Mouse (Mus musculus) hindbrain, embryonic 13.5 days (tissue): ENCODE results near the gene Ace3. TPM values are rescaled to one million over a fixed set of nuclear protein-coding genes. Genes with fewer than 3 reads are reported as not detected.

ENCODE experiments used
- ATAC-seq: fragments of 200-750 bp; cut with Nextera tagmentation; 2 replicates; pipeline ENCODE4 v1.8.0; 2017; ENCODE audit warnings: moderate TSS enrichment; ENCODE audit not compliant: low FRiP score
- H3K27ac ChIP-seq: fragments of 300-500 bp; sonication (generic); 2 replicates; pipeline ENCODE4 v1.5.1; 2015; ENCODE audit warnings: inconsistent platforms, mild to moderate bottlenecking, moderate library complexity
- H3K27me3 ChIP-seq: fragments of 300-500 bp; sonication (generic); 2 replicates; pipeline ENCODE4 v1.6.1; 2015; ENCODE audit warnings: mild to moderate bottlenecking, inconsistent platforms
- H3K36me3 ChIP-seq: fragments of 300-500 bp; sonication (generic); 2 replicates; pipeline ENCODE4 v1.6.1; 2015; ENCODE audit warnings: mild to moderate bottlenecking, inconsistent platforms
- H3K4me1 ChIP-seq: fragments of 300-500 bp; sonication (generic); replicated peaks from 2 replicates; pipeline ENCODE4 v1.6.1; 2015; ENCODE audit warnings: inconsistent platforms
- H3K4me2 ChIP-seq: fragments of 300-500 bp; sonication (generic); 2 replicates; pipeline ENCODE4 v1.6.1; 2015; ENCODE audit warnings: inconsistent platforms, mild to moderate bottlenecking, moderate library complexity
- H3K4me3 ChIP-seq: fragments of 300-500 bp; sonication (generic); 2 replicates; pipeline ENCODE4 v1.5.1; 2015; ENCODE audit warnings: mild to moderate bottlenecking, inconsistent platforms
- H3K9ac ChIP-seq: fragments of 300-500 bp; sonication (generic); 2 replicates; pipeline ENCODE4 v1.6.1; 2015; ENCODE audit warnings: mild to moderate bottlenecking, inconsistent platforms
- H3K9me3 ChIP-seq: fragments of 300-500 bp; sonication (generic); 2 replicates; pipeline ENCODE4 v1.6.1; 2016; ENCODE audit warnings: inconsistent platforms
- WGBS: fragments of 180-500 bp; shearing (Covaris S2); methylation state at CpG from one replicate; pipeline ENCODE4 v1.1.7; 2015; 5-methylcytosine and 5-hydroxymethylcytosine counted together
- polyA plus RNA-seq: library from polyadenylated mRNA; unstranded; fragments of >200 nt; fragmentation: Nextera tagmentation; extraction: Ambion mirVana; gene quantifications from 2 replicates; pipeline ENCODE4 v1.2.1, GENCODE M21; 2015

Ace3 gene
- polyA plus RNA-seq, 1 experiment from 2014 or later, result 0.08 TPM

- Histone ChIP-seq H3K27ac (no peak overlapping the region), H3K9ac (no peak overlapping the region), H3K9me3 (no peaks in the 10 kb centered on the region), H3K4me1 (no peaks in the 10 kb centered on the region), H3K27me3 (no peaks in the 10 kb centered on the region), H3K4me3 (no peak overlapping the region), H3K4me2 (no peak overlapping the region), H3K36me3 (peaks cover 97% of the 10 kb centered on the region)
- no peak for ATAC-seq
- 95% methylated on average over 8 of the region's 8 CpGs for WGBS
Measured at GRCm38 (mm10) chr11:106054600-106054999, 60.1 kb downstream of the Ace3 start.

Other genes with a start within 250 kb of the Ace3 start
- gene Cyb561, start 41.3 kb upstream of the Ace3 start, polyA plus RNA-seq, result 42.6 and 42.7 TPM in 2 replicates
- gene Ace, start 26.7 kb upstream of the Ace3 start, polyA plus RNA-seq, result 2.4 and 2.5 TPM in 2 replicates
- gene Kcnh6, start 13.4 kb downstream of the Ace3 start, polyA plus RNA-seq, result 1.7 and 2.3 TPM in 2 replicates
- 117 and 123 TPM in 2 replicates for gene Dcaf7, start 42.2 kb downstream of the Ace3 start, polyA plus RNA-seq
- 8.1 and 8.4 TPM in 2 replicates for gene Taco1, start 71.4 kb downstream of the Ace3 start, polyA plus RNA-seq
- 15.1 and 15.7 TPM in 2 replicates for gene Map3k3, start 89.9 kb downstream of the Ace3 start, polyA plus RNA-seq
- gene Gm10840, start 166.2 kb downstream of the Ace3 start, polyA plus RNA-seq, result not detected in 2 replicates
- 197 and 211 TPM in 2 replicates for gene Limd2, start 166.2 kb downstream of the Ace3 start, polyA plus RNA-seq
- gene Strada, start 207.5 kb downstream of the Ace3 start, polyA plus RNA-seq, result 31.2 and 34.2 TPM in 2 replicates
- gene Ccdc47, start 221.7 kb downstream of the Ace3 start, polyA plus RNA-seq, result 97.0 and 106 TPM in 2 replicates
- 92.0 and 96.2 TPM in 2 replicates for gene Ddx42, start 222.3 kb downstream of the Ace3 start, polyA plus RNA-seq